Mouse (Mus musculus) left cerebral cortex, adult 2 months (tissue): ENCODE measurements around the gene Lctl. TPM values are rescaled to one million over a fixed set of nuclear protein-coding genes. Genes with fewer than 3 reads are reported as not detected.
A peak's percentile ranks its signal among the peaks of the same experiment; 100 is the strongest.

Experiments
- DNase-seq, 2 experiments: peaks; one replicate each; pipeline ENCODE4 v3.0.0; 2021 to 2022; ENCODE audit warnings: low spot score in 2 of 2, mixed read lengths in 1 of 2; ENCODE audit errors: extremely low spot score in 1 of 2
- H3K27ac ChIP-seq: fragments of 200-600 bp; 2 replicates; pipeline ENCODE4 v1.8.1; 2022
- H3K4me3 ChIP-seq: fragments of 200-600 bp; 2 replicates; pipeline ENCODE4 v1.8.1; 2022
- CTCF ChIP-seq: fragments of 200-600 bp; IDR thresholded peaks from 2 replicates; pipeline ENCODE4 v1.8.1; 2022; ENCODE audit warnings: antibody characterized with exemption, mild to moderate bottlenecking, moderate library complexity
- intact Hi-C: fragments of 180-260 bp; cut with DNase I; formaldehyde crosslinking; loops from one replicate; pipeline ENCODE4 v1.15.1; 2025
- long read RNA-seq, 2 experiments: library from polyadenylated mRNA; stranded (forward); transcript quantifications; one replicate each; pipeline ENCODE4 v2.0.0; 2021; ENCODE audit warnings: borderline mapping rate in 2 of 2
- total RNA-seq, 2 experiments: library from RNA; stranded (reverse); gene quantifications; 2 replicates each; pipeline ENCODE4 v1.2.3; 2021

Lctl gene
- not detected for total RNA-seq
- long read RNA-seq, experiment 1, result 0 reads
- long read RNA-seq, experiment 2, result 0 reads

DNA sequence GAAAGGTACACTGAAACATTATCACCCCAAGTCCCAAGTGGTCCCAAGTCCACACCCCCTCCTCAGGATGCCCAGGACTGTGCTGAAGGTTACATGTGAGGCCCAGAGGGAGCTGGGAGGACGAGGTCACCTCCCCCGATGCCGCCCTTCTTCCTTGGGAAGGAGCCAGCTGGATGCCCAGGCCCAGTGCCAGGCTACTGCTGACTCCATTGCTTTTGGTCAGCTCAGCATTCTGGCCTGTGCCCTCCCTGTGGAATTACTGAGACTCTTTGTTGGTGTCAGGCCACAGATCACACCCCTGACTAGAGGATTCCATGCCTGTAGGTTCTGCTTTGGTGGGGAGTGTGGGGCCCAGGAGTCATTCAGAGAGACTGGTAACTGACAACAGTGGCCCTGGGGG lies at the start of gene Lctl:
Gene Lctl, plus strand, starts transcription at position 272 of the 400 bp plus-strand sequence.
- Histone ChIP-seq H3K4me3 (no peak within 1 kb of the TSS), H3K27ac (no peak within 1 kb of the TSS)
- DNase-seq, result no peak
- intact Hi-C loops, result no loop called here
- no peak for TF ChIP-seq CTCF

DNA sequence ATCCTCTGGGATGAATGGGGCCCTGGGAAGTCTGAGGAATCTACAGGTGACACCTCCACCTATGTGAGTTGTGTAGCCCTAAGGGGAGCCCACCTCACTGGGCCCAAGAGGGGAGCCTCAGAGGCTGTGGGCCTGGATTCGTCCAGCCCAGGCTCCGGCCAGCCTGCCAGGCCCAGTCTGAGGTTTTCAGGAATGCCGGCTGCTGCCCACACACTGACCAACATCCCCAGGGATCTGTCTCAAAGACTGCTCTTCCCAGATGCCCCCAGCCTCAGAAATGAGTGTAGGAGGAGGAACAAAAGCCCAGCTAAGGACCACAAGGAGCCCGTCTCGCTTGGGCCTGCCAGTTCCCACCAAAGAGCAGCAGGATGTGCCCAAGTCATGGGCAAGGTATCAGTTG lies 49.2 kb upstream of the Lctl start:
- TF ChIP-seq CTCF, result no peak
- no peak overlapping the region for H3K27ac ChIP-seq
- DNase-seq, result no peak
- no peak overlapping the region for H3K4me3 ChIP-seq
- intact Hi-C loops, result no loop called here

DNA sequence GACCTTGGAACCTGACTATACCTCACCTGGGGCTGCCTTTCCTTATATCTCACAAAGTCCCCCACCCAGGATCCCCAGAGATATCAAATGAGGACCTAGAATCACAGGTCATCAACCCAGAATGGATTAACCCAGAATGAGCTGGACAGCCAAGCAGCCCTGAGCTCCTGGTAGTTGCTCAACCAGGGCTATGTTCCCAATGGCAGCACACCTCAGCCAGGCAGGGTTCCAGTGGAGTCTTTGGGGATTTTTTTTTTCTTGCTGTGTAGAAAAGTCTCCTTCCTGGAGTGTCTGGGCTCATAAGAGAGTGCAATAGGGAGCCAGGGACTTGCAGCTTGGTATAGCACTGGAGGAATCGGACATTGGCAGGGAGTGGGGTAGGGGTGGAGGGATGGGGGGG lies 48.4 kb upstream of the Lctl start:
- intact Hi-C loops, result no loop called here
- no peak for TF ChIP-seq CTCF
- DNase-seq, result no peak

DNA sequence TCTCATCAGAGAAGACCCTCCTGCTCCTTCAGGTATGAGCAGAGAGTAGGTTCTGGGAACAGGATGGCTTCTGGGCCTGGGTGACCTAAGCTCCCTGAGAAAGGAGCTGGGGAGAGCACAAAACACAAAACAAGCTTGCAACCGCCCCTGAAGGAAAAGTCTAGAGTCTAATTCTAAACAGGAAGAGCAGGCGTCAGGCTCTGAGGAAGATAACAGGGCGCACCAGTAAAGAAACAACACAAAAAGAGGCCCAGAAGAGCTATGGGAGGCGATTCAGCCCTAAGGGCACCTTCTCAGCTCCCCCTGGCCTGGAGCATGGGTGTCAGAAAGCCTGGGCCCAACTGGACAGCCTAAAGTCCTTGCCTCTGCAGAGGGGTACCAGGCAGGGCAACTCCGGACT lies 47.8 kb upstream of the Lctl start:
- DNase-seq, result no peak
- intact Hi-C loops, result no loop called here
- H3K4me3 ChIP-seq, result no peak overlapping the region
- H3K27ac ChIP-seq, result no peak overlapping the region
- TF ChIP-seq CTCF, result no peak

More for the DNA sequence above, 48.4 kb upstream of the Lctl start:
- Histone ChIP-seq H3K27ac (no peak overlapping the region), H3K4me3 (no peak overlapping the region)

DNA sequence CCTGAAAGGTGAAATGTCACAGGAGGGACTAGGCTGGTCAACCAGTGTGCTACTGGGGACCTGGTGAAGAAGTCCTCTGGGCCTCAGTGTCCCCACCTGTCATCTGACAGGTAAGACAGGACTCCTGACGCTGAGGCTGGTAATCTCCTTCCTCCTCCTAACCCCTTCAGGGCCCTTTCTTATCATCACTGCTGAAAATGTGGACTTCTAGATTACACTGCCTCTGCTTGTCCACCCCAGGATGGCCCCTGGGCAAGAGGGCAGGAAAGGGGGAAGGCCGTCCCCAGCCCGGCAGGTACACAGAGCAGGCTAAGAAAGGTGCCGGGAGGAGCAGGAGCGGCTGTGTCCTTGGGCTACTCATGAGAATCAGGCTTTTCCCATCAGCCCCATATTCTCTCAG lies 46.3 kb upstream of the Lctl start:
- no peak overlapping the region for H3K4me3 ChIP-seq
- no peak for DNase-seq
- no peak overlapping the region for H3K27ac ChIP-seq
- intact Hi-C loops, result no loop called here
- TF ChIP-seq CTCF, result no peak

DNA sequence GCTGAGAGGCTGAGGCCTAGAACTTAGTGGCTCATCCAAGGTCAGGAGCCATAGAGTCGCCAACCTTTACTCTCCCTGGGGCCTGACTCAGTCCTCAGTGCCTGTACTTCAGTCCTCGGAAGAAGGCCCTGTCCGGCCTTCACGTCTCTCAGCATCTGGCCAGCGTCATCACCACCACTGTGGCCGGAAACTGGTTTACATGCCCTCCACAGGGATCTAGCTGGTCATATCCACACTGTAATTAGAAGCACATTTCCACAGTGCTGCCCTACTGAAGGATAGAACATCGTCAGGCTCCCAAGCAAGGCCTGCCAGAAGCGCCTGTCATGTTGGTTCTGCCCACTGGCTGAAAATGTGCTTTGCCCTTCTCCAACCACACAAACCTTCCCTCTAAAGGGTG lies 42.1 kb upstream of the Lctl start:
- intact Hi-C loops, result no loop called here
- DNase-seq, result no peak
- no peak for TF ChIP-seq CTCF
- no peak overlapping the region for H3K4me3 ChIP-seq
- no peak overlapping the region for H3K27ac ChIP-seq

DNA sequence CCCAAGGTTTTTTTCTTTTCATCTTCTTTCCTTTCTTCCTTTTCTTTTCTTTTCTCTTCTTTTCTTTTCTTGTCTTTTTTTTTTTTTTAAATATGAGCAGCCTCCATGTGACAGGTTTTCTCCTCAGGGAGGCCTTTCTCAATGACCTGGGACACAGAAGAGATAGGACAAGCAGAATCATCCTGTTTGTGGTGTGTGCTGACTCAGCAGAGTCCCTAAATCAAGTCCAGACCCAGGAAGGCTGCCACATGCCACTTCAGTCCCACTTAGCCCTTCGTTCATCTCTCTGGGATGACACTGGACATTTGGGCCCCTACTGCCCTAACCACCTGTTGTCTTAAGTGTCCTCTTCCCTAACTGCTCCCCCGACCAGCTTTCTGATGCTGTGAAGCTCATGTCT lies 40.5 kb upstream of the Lctl start:
- DNase-seq, result no peak
- intact Hi-C loops, result no loop called here
- Histone ChIP-seq H3K27ac (no peak overlapping the region), H3K4me3 (no peak overlapping the region)
- no peak for TF ChIP-seq CTCF

DNA sequence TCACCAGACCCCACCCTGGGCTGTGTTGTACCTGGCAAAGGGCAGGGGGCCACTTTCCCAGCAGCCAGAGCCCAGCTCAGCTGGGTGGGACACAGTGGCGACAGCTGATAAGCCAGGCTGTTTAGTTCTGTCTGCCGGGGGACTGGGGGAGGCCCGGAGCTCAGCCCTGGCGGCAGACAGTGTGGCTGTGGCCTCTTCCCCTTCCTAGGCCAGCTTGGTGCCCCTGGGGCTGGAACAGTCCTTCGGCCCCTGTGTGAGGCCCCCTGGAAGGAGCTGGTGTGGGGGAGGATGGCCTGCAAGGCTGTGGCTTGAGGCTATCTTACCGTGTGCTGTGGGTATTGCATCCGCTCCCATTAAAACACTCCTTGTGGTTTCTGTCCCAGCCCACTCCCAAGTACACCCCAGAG lies 38.6 kb upstream of the Lctl start:
- no peak for DNase-seq
- intact Hi-C loops, result no loop called here

DNA sequence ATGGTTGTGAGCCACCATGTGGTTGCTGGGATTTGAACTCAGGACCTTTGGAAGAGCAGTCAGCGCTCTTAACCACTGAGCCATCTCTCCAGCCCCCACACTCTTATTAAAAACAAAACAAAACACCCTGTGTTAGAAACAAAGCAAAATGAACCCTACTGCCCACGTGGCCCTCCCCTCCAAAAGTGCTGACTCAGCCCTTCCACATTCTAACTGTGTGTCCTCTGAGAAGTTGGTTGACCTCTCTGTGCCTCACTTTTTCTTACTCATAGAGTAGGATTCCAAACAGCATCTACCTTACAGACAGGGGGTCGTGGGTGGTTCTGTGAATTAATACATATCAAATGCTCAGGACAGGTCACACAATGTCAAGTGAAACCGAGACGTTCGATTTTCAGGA lies 37.0 kb upstream of the Lctl start:
- no peak overlapping the region for H3K27ac ChIP-seq
- no peak overlapping the region for H3K4me3 ChIP-seq
- no peak for TF ChIP-seq CTCF
- no peak for DNase-seq
- intact Hi-C loops, result no loop called here

More for the DNA sequence above, 38.6 kb upstream of the Lctl start:
- Histone ChIP-seq H3K4me3 (no peak overlapping the region), H3K27ac (no peak overlapping the region)
- no peak for TF ChIP-seq CTCF

DNA sequence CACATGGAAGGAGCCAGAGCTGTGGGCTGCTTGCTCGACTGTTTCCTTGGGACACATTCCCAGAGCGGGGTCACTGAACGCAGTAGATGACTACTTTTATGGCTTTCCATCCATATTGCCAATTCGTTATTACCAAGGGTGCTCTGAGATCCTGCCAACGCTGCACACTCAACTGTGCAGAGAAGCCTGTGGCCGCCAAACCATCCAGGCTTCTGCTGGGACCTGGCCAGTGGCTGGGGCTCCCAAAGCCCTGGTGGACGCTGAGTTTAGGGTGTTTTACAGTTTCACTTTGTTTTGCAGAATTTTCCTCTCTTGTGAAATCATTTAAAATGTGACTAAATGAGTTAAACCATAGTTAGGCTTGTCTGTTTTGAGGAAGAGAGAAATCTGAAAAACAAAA lies 32.7 kb upstream of the Lctl start:
- no peak overlapping the region; the same call in 1 of the 2 replicates for H3K4me3 ChIP-seq
- no peak for TF ChIP-seq CTCF

DNA sequence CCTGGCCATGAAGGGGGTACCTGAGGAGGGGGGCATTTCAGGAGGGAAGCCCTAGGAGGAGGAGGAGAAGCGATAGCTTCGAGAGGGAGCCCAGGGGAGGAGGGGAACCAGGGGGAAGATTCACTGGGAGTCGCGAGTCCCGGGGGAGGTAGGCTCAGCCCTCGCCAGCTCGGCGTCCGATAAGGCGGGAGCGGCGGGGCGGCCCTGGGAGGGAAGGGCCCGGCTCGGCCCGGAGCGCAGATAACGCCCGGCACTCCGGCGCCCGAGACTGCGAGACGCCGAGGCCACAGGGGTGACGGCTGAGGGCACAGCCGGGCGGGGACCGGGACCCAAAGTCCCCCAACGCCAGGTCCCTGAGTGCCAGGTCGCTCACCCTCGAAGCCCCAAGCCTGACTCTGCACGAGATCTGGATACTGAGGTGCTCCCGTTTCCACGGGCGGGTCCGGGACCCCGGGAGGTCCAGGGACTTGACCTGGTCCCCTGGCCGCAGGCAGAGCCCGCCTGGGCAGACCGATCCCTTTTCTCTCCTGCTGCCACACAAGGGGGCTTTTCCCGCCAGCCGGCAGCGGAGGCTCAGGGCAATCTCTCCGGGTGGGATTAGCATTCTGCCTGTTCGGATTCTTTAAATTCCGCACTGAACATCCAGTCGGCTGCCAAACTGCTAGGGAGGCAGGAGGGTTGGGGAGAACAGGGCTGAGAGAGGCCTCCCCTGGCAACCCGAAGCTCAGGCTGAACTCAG lies 32.1 kb upstream of the Lctl start:
- intact Hi-C loops, result loop anchor here (5.0 kb wide), 1 partner anchor 948 kb away; no protein-coding TSS in a partner anchor
- H3K4me3 ChIP-seq, result peak overlapping the region; percentile 38
- no peak for TF ChIP-seq CTCF
- no peak overlapping the region for H3K27ac ChIP-seq
- DNase-seq, result no peak

More for the DNA sequence above, 32.7 kb upstream of the Lctl start:
- no peak for DNase-seq
- intact Hi-C loops, result no loop called here
- no peak overlapping the region for H3K27ac ChIP-seq

DNA sequence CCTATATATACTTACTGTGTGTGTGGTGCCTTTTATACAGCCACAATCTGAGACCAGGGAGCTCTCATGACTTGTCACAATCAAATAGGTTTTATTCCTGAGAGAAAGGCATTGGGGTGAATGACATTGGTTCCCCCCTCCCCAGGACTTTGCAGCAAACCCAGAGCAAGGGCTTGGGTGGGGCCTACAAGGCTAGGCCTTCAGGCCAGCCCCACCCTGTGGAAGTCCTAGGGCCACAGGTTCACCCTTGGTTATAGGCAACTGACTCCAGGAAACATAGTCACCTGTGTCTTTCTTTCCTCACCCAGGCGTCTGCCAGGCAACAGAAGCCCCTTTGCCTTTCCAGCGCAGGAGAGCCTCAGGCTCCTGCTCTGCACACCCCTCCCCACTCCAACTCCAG lies 31.0 kb upstream of the Lctl start:
- TF ChIP-seq CTCF, result no peak
- intact Hi-C loops, result loop anchor here (5.0 kb wide), 1 partner anchor 949 kb away; no protein-coding TSS in a partner anchor
- DNase-seq, result no peak
- no peak overlapping the region for H3K4me3 ChIP-seq
- H3K27ac ChIP-seq, result no peak overlapping the region

DNA sequence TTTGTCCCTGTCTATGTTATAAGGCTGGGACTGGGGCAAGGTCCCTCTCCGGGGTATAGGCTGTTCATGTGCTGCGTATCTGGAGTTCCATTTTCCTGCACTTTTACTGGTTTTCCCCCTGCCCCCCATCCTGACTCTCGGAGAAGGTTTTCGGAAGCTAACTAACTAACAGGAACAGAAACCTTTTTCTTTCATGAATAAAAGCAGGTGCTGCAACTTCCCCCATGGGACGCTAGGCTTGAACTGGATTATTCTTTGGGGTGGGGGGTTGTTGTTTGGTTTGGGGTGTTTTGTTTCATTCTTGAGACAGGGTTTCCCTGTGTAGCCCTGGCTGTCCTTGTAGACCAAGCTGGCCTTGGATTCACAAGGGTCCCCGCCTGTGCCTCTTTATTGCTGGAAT lies 30.4 kb upstream of the Lctl start:
- TF ChIP-seq CTCF, result no peak
- Histone ChIP-seq H3K27ac (no peak overlapping the region), H3K4me3 (no peak overlapping the region)
- intact Hi-C loops, result loop anchor here (5.0 kb wide), 1 partner anchor 949 kb away; no protein-coding TSS in a partner anchor
- no peak for DNase-seq
